Mouse (Mus musculus): Measurements from ENCODE around the gene Nxpe4. TPM values are rescaled to one million over a fixed set of nuclear protein-coding genes. Genes with fewer than 3 reads are reported as not detected.
"Not testable (repeated sequence)": the region's sequence is repeated elsewhere in the genome, so short reads cannot be mapped to it uniquely, and the experiment has no call there.

Nxpe4 gene
- total RNA-seq (2021): 1 to 10 TPM; 7.2 to 9.7 TPM

DNA sequence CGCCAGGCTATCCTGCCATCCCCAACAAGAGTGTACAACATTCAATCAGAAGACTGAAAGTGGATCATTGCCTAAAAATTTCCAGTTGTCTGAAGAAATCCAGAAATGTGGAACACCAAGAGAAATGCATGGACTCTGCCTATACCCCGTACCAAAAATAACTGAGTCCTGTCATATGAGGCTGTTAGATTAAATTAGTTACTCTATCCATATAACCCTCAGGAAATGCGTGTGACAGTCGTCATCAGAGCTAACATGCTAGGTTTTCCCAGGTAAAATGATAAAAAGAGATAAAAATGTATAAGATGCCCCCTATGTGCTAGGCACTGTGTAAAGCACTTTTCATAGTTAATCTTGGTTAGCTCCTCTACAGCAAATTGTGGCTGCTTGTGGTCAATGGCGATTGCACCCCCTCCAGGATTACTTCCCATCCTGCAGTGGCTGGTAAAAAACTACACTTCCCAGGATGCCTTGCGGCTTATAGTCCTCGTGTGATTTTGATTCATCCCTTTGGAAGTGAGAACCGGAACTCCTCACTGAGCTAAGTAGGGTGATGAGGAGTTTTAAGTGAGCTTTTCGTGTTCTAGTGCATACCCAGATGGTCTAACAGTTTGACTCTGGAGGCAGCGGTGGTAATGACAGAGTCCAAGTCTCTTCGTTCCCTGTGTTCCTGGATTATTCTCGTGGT lies at the start of gene Nxpe4:
Gene Nxpe4, plus strand, starts transcription at position 519 of the 688 bp plus-strand sequence.
- peak; percentile 29 for DNase-seq (ENCODE audit: low spot score)
- intact Hi-C loops (cut with DNase I): no loop called here

DNA sequence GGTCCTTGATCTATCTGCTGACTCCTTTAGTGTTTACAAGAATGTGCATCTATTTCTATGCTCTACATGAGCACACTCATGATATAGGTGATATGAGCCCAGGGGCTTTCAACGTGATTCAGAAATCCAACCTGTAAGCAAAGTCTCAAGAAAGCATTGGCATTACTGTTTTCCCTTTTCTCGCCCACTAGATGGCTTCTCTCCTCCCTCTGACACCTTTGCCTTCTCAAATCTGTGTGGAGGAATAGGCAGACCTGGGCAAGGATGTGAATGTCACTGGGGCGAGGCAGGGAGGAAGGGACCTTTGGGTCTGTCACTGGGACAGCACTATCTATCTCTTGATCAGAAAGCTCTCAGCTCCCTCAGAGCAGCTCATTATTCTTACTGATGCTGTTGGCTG lies 35.0 kb upstream of the Nxpe4 start:
- intact Hi-C loops (cut with DNase I): no loop called here
- DNase-seq (ENCODE audit: low spot score): no peak

DNA sequence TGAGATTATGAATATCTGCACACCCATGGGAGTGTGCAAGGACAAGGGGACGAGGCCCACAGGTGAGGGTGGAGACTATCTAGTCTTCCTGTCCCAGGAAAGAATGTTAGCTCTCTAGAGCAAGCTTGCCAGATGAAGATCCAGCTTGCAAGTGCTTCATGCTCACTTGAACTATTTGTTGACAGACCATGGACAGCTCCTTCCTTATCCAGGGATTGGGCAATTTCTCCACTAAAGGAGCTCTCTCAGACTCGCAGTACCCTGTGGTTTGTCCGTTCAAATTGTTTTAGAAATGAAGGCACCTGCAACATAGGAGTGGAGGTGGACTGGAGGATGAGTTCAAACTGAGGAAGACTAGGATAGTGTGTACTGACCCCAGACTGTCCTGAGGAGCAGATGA lies 24.3 kb upstream of the Nxpe4 start:
- intact Hi-C loops (cut with DNase I): no loop called here
- DNase-seq (ENCODE audit: low spot score): no peak

DNA sequence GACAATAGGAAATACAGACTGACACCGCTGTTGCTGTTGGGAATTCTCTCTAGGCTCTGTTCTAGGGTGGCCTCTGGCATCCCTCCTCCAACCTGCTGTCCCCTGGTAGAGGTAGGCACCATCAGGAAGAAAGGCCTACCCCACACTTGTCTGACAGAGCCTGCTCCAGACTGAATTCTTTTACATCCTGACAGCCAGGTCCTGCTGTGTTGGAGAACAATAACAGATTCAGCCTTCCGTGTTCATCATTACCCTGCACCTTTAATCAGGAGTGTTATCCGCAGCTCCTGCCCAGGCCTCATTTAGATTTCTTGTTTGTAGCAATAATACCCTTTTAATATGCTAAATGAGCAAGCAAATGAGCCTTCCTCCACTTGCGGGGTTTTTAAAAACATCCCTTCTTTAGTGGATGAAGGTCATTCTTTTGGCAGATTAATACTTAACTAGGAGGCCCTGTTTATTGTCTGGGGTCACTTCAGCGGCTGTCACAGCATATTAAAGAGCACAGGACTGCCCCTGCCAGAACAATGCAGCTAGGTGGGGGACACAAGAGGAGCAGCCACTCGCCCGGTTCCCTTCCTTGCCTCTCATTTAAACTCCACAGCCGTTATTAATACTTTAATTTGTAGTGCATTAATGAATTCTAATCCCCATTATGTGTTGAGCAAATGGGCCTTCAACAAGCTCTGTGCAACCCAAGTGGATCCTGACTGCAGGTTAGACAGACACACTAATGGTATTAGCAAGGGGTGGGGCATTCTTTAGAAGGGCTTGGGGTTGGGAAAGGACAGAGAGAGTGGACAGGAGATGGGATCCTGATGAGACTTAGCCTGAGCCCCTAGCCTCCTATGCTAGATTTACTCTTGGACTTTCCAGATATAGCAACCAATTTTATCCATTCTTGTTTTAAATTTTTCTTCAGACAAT lies 21.1 kb upstream of the Nxpe4 start:
- intact Hi-C loops (cut with DNase I): no loop called here
- DNase-seq (ENCODE audit: low spot score): no peak

DNA sequence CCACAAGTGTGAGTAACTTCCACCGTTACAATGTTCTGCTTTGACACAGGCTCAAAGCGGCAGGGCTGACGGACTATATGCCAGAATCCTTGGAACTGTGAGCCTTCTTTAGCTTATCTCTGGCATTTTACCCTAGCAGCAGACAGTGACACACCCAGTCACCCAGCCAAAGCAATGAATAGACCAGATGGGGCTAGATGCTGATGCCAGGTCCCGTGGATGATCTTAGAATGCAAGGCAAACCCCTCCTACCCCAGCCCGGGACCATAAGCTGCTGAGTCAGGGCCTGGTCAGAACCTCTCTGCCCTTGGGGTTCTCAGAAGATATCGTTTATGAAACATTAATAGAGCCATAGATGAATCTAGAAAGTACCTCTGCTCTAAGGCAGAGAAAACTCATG lies 19.2 kb upstream of the Nxpe4 start:
- DNase-seq (ENCODE audit: low spot score): no peak
- intact Hi-C loops (cut with DNase I): no loop called here

DNA sequence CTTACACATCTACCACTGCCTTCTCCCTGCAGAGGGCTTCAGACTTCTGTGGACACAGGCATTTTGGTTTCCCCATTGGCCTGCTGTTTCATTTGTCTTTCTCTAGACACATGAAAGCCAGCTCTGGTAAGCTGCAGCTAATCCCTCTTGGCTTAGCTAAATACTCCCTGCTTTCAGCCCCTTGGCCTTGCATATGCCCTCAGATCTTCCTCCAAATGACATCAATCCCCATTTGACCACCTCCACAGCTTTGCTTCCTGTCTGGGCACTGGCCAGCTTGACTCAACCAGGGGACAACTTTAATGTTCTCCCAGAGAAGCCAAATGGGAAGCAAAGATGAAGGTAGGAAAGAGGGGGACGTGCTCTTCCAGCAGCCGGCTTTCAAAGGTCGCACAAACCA lies 15.1 kb upstream of the Nxpe4 start:
- no peak for DNase-seq (ENCODE audit: low spot score)
- intact Hi-C loops (cut with DNase I): no loop called here

DNA sequence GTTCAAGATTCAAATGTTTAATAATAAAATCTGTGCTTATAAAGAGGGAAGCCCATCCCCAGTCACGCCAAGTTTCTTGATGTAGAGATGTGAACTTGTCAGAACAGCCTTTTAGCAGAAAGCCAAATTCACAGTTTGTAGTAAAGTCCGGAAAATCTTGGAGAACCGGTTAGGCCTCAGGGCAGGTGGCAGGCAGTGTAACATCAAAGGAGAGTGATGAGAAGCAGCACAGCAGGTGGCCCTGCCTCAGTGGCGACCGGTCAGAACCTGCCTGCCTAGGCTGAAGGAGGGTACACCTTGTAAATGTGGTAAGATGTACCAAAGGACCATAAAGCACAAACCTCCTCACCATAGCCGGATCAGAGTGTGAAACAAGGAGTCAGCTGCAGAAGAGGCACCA lies 4.7 kb downstream of the Nxpe4 start:
- intact Hi-C loops (cut with DNase I); DNase-seq (ENCODE audit: low spot score): not testable (repeated sequence)

DNA sequence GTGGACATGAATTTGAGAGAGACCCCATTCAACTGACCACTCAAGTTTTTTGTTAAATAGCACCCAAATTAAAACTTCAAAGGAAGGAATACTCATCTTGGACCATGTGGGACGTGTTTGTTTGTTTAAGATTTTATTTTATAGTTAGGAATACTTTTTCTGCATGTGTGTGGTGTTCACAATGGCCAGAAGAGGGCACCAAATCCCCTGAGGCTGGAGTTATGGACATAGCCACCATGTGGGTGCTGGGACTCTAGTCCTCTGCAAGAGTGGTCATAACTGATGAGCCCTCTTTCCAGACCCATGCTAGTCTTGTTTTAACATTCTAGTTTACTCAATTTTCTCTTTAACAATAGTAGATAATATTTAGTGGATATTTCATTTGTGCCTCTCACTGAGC lies 14.9 kb downstream of the Nxpe4 start:
- intact Hi-C loops (cut with DNase I): no loop called here
- DNase-seq (ENCODE audit: low spot score): no peak

DNA sequence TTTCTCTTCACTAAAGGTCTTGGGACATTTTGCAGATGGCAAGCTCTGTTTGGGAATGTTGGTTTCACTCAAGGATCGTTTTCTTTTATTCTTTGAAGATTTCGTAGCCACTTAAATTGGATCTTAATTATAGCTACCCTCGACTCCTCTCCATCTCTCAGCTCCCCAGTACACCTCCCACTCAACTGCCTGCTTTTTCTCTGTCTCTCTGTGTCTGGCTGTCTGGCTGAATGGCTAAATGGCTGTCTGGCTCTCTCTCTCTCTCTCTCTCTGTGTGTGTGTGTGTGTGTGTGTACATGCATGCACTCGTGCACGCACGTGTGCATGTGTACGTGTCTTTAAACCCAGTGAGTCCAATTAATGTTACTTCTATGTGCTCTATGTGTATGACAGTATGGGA lies 19.5 kb downstream of the Nxpe4 start:
- no peak for DNase-seq (ENCODE audit: low spot score)
- intact Hi-C loops (cut with DNase I): no loop called here

DNA sequence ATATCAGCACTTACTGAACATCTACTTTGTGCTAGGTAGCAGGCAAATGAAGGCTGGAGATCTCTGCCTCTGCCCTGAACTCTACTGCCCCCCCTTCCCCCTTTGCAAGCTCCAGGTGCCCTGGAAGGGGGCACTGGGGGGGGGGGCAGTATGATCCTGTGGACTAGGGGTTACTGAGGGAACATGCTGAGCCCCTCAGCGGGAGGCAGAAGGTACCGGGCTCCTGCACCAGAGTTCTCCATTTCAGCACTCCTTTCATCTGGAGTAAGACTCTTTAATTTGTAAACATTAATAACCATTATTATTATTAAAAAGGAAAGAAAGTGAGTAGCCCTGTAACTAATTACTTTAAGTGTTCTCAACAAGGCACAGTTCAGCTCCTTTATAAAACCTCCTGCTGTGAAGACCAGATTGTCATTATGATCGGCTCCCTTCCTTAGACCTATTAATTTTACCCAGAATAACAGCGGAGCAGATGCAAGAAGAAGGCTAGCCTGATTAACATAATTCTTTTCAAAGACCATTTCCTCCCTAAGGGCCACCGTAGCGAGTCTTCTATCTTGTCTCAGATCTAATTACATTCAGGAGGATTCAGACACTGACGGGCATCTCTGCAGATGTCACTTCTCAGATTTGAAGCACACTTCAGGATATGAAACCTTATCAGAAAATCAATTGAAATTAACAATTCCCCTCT lies 21.0 kb downstream of the Nxpe4 start:
- intact Hi-C loops (cut with DNase I): no loop called here
- DNase-seq (ENCODE audit: low spot score): no peak

DNA sequence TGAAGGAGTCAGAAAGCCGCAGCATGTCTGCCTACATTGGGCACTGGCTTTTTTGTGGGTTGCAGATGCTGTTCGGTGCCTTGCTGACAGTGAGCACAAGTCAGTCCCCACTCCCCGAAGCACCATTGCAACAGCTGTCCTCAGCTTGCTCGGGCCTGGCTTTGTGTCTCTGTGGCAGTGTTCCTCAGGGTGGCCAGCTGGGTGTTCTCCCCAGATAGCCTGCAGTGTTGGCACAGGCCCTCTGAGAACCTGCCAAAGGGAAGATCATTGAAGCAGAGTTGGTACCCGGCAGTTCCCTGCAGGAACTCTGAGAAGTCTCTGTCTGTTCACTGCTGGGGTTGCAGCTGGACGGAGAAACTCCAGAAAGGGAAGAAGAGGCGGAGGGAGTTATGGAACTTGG lies 22.5 kb downstream of the Nxpe4 start:
- DNase-seq (ENCODE audit: low spot score): no peak
- intact Hi-C loops (cut with DNase I): no loop called here

DNA sequence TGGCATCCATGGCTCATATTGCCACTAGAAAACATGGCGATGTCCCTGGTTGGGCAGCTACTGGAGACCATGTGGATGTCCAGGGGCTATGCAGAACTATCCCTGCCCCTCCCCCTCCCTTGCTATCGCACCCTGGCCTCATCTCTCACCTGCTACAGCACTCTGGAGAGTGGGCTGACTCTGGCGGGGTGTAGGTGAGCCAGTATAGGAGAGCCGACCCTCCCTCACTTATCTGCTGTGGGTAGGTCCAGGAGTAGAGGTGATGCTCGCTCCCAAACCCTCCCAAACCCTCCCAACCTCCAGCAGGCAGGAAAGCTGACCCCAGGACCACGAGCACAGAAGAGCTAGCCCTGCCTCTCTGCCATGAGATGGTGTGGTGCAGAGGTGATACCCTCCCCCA lies 27.0 kb downstream of the Nxpe4 start:
- DNase-seq (ENCODE audit: low spot score): no peak
- intact Hi-C loops (cut with DNase I): no loop called here

DNA sequence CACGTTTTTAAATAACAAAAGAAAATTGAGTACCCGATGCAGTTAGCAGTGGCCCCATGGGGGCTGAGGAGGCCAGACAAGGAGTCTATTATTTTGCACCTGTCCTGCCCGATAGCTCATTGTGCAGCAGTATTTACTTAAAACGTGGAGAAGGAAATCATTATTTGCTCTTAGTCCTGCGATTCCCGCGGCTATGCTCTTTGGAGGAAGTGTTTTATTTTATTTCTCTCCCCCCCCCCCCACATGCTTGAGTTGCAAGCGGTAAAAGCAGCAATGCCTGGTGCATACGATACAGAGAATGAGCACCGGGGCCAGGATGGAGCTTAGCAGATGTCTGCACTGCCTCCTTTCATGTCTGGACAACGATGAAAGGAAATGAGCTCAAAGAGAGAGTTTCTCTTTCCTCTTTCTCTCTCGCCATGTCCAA lies 35.6 kb downstream of the Nxpe4 start:
- intact Hi-C loops (cut with DNase I): no loop called here
- DNase-seq (ENCODE audit: low spot score): no peak

DNA sequence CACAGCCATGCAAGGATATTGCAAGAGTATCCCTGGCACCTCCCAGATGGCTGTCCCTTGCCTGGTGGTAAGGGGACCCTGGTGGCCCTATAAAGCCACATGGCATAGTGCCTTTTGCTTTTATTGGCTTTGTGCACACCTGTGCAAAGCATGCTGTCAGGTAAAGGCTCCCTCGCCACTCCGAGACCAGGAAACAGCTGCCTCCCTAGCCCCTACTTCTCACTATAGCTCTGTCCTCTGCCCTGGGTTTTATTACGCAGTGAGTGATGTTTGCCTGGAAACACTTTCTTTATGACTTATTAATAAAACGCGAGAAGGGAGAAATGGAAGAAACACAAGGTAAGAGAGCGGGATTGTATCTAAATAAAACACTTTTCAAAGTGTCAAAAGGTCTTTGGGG lies 49.1 kb downstream of the Nxpe4 start:
- intact Hi-C loops (cut with DNase I): no loop called here

DNA sequence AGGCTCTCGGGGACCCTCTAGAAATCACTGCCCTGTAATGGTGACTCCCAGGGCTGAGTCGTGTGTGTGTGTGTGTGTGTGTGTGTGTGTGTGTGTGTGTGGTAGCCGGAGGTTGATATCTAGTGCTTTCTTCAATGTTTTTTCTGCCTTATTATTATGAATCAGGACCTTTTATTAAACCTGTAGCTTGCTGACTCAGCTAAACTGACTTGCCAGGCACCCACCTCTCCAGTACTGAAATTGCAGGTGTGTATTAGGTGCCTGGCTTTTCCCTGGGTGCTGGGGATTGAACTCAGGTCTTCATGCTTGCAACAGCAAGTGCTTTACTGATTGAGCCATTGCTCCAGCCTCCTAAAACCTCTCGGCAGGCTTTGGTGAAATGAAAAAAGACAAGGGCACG lies 50.1 kb downstream of the Nxpe4 start:
- no peak for DNase-seq (ENCODE audit: low spot score)
- intact Hi-C loops (cut with DNase I): no loop called here

More for the DNA sequence above, 49.1 kb downstream of the Nxpe4 start:
- DNase-seq (ENCODE audit: low spot score): no peak

DNA sequence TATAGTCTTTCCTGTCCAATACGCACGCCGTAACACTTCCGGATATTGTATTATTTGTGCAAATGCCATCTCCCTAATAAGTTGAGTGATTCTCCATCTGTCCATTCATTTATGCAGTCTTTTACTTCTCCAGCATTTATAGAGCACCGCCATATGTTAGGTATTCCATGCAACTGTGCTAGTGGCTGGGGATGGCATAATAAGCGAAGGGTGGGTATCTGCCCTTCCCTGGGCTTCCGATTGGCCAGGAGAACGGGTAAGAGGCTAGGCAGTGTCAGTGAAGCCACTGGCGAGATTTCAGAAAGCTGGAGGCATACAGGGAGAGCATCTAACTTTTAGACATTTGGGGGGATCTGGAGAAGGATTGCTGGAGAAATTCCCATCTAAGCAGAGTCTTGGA lies 52.9 kb downstream of the Nxpe4 start:
- intact Hi-C loops (cut with DNase I): no loop called here
- DNase-seq (ENCODE audit: low spot score): no peak

DNA sequence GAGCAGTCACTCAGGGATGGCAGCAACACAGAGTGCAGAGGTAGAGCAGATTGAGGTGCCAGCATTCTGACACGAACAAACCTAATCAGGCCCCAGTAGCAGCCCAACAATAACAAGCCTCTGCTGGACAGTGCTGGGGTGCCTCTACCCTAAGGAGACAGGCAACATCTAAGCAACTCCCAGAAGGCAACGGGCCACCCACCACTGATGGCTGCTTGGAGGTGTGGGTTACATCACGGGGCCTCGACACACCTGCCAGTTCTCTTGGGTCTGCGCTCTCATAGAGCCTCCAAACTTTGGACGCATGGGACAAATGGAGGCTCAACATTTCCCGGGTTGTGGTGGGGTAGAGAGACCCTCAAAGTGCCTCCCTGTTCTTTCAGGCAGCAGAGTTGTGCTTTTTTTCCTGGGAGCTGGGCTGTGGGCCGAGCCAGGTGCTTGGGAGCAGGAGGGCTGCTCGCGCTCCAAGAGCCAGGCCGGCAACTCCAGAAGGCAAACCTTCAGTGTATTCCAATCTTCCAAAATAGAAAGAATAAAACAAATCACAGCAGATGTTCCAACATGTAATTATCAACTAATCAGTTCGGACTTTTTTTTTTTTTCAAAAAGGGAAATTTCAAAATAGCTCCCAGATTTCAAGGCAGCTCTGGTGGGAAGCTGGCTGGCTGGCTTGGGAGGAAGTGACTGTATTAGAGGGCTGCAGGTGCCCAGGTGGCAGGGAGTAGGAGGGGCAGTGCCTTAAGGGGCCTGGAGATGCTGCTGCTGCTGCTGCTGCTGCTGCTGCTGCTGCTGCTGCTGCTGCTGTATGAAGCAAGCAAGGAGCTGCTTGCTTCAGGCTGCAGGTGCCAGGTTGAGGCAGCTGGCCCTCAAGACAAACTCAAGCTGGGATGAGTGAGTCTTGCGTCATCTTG lies 54.5 kb downstream of the Nxpe4 start:
- DNase-seq (ENCODE audit: low spot score): no peak
- intact Hi-C loops (cut with DNase I): no loop called here

DNA sequence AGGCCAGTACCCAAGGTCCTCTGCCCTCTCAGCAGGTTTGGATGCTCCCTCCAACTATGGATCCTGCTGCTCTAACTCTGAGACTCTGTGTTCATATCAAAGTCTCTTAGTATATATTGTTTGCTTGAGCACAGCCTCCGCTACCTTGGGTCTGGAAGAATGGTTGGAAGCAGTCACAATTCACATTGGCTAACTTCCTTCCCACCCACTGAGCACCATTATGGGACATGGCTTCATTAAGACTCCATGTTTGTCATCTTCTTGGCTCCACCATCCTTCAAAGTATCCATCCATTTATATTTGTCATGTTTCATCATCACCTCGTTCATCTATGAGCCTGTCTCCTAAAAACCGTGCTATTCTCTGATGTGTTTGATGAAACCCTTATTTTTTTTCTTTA lies 68.9 kb downstream of the Nxpe4 start:
- intact Hi-C loops (cut with DNase I): no loop called here
- DNase-seq (ENCODE audit: low spot score): no peak

DNA sequence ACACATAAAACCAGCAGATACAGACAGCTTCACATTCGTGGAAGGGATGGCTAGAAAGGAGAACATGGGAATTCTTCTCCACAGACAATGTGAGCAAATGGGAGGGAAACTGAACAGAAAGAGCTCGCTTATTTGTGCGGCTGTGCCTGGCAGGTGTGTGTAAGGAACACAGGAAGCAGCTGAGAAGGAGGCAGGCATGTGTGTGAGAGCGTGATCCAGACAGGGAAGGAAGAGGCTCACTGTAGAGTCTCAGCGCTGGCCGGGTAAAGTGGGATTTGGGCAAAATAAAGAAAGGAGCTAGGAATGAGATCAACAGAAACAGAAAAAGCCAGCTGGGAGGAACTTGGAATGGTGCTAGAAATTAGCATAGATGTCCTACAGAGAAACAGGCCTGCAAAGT lies 74.6 kb downstream of the Nxpe4 start:
- intact Hi-C loops (cut with DNase I): no loop called here
- DNase-seq (ENCODE audit: low spot score): no peak
